Mouse (Mus musculus) lung, adult 2 months (tissue): Measurements from ENCODE around the gene Tex261.

Experiments used
- CTCF ChIP-seq: fragments of 200-500 bp; IDR thresholded peaks from 2 replicates; pipeline ENCODE4 v1.5.1; 2011; ENCODE audit warnings: mild to moderate bottlenecking, low read length, control low read depth; ENCODE audit not compliant: insufficient read depth
- POLR2A ChIP-seq: fragments of 200-500 bp; IDR thresholded peaks from 2 replicates; pipeline ENCODE4 v1.6.1; 2011; ENCODE audit warnings: low read depth, mild to moderate bottlenecking, control low read depth, low read length, borderline replicate concordance; ENCODE audit errors: extremely low read depth

DNA sequence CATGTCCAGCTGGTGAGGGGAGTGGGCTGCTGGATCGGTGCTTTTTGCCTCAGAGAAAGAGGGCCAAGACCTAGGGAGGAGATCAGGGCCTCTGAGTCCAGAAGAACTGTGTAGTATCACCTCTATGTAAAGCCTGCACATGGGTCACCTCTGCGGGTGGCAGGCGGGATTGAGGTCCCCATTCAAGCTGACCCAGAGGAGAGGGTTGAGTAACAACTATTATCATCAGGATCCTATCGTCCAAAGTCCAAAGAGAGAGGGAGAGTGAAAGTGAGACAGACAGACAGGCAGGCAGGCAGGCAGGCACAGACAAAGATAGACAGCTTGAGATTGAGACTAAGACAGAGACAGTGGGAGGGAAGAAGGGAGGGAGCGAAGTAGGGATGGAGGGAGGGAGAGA, 32.4 kb downstream of the Tex261 start:
- no peak for TF ChIP-seq CTCF
- no peak for TF ChIP-seq POLR2A
